Mouse (Mus musculus) testis, adult 2 months (tissue): ENCODE measurements at regions not wholly inside any gene's neighbourhood (a gene's known extent, or its start where the extent isn't known, plus 50 kb on each side); places are given as distances from the start of the nearest gene placed in this dataset.

Experiments used
- H3K27ac ChIP-seq: fragments of 200-500 bp; 2 replicates; pipeline ENCODE4 v1.5.1; 2012; ENCODE audit warnings: low read depth, low read length; ENCODE audit not compliant: control insufficient read depth, insufficient read depth
- H3K27me3 ChIP-seq: fragments of 200-500 bp; 2 replicates; pipeline ENCODE4 v1.6.1; 2012; ENCODE audit warnings: mild to moderate bottlenecking, low read length, moderate library complexity; ENCODE audit not compliant: control insufficient read depth, insufficient read depth
- H3K36me3 ChIP-seq: fragments of 200-500 bp; 2 replicates; pipeline ENCODE4 v1.6.1; 2012; ENCODE audit warnings: mild to moderate bottlenecking, low read length; ENCODE audit not compliant: control insufficient read depth, insufficient read depth
- H3K4me1 ChIP-seq: fragments of 200-500 bp; 2 replicates; pipeline ENCODE4 v1.6.1; 2012; ENCODE audit warnings: low read length; ENCODE audit not compliant: control insufficient read depth, insufficient read depth
- H3K4me3 ChIP-seq: fragments of 200-500 bp; 2 replicates; pipeline ENCODE4 v1.5.1; 2012; ENCODE audit warnings: low read depth, mild to moderate bottlenecking, low read length, moderate library complexity, mixed read lengths; ENCODE audit not compliant: control insufficient read depth
- CTCF ChIP-seq: fragments of 200-500 bp; IDR thresholded peaks from 2 replicates; pipeline ENCODE4 v1.5.1; 2012; ENCODE audit warnings: low read depth, mild to moderate bottlenecking, inconsistent platforms, low read length, moderate library complexity; ENCODE audit not compliant: control insufficient read depth, insufficient read depth, insufficient replicate concordance
- POLR2A ChIP-seq: fragments of 200-500 bp; IDR thresholded peaks from 2 replicates; pipeline ENCODE4 v1.6.1; 2012; ENCODE audit warnings: low read depth, mild to moderate bottlenecking, inconsistent platforms, low read length, moderate library complexity; ENCODE audit not compliant: control insufficient read depth

- no peak for TF ChIP-seq CTCF
- TF ChIP-seq POLR2A, result no peak
- Histone ChIP-seq H3K36me3 (no peaks in the 10 kb centered on the region), H3K27me3 (no peaks in the 10 kb centered on the region), H3K4me3 (no peak overlapping the region), H3K4me1 (peaks cover 18% of the 10 kb centered on the region), H3K27ac (no peak overlapping the region)
Observed at GRCm38 (mm10) chr5:148757715-148758114, 171.4 kb downstream of the Katnal1 start.

GRCm38 (mm10) chr5:148757236-148757635 is 171.9 kb downstream of the Katnal1 start:
- Histone ChIP-seq H3K4me1 (peaks cover 18% of the 10 kb centered on the region), H3K27me3 (no peaks in the 10 kb centered on the region), H3K4me3 (no peak overlapping the region), H3K27ac (no peak overlapping the region), H3K36me3 (no peaks in the 10 kb centered on the region)
- TF ChIP-seq POLR2A, result no peak
- no peak for TF ChIP-seq CTCF

GRCm38 (mm10) chr5:148756246-148756930 is 172.7 kb downstream of the Katnal1 start:
- H3K4me3 ChIP-seq, result peak overlapping the region; percentile 38
- H3K27ac ChIP-seq, result no peak overlapping the region
- peaks cover 21% of the 10 kb centered on the region for H3K4me1 ChIP-seq
- peak; percentile 74; the same call in 1 of the 2 replicates for TF ChIP-seq CTCF
- no peak for TF ChIP-seq POLR2A
- no peaks in the 10 kb centered on the region for H3K27me3 ChIP-seq
- H3K36me3 ChIP-seq, result no peaks in the 10 kb centered on the region

GRCm38 (mm10) chr5:148755807-148756206 is 173.3 kb downstream of the Katnal1 start:
- Histone ChIP-seq H3K4me3 (peak overlapping the region; percentile 38), H3K27me3 (no peaks in the 10 kb centered on the region), H3K4me1 (peaks cover 21% of the 10 kb centered on the region), H3K27ac (no peak overlapping the region), H3K36me3 (no peaks in the 10 kb centered on the region)
- TF ChIP-seq POLR2A (no peak), CTCF (no peak)

- peak; percentile 16; the same call in 1 of the 2 replicates for TF ChIP-seq POLR2A
- TF ChIP-seq CTCF, result no peak
- peak overlapping the region; percentile 57 for H3K4me3 ChIP-seq
- H3K4me1 ChIP-seq, result peaks cover 21% of the 10 kb centered on the region
- no peaks in the 10 kb centered on the region for H3K36me3 ChIP-seq
- H3K27ac ChIP-seq, result no peak overlapping the region
- H3K27me3 ChIP-seq, result no peaks in the 10 kb centered on the region
Observed at GRCm38 (mm10) chr5:148754896-148755295, 174.2 kb downstream of the Katnal1 start.

- H3K4me3 ChIP-seq, result peak overlapping the region; percentile 57
- no peak; the same call in 1 of the 2 replicates for TF ChIP-seq CTCF
- no peak for TF ChIP-seq POLR2A
- H3K36me3 ChIP-seq, result no peaks in the 10 kb centered on the region
- H3K4me1 ChIP-seq, result peaks cover 21% of the 10 kb centered on the region
- H3K27me3 ChIP-seq, result no peaks in the 10 kb centered on the region
- no peak overlapping the region for H3K27ac ChIP-seq
Observed at GRCm38 (mm10) chr5:148754363-148754762, 174.8 kb downstream of the Katnal1 start.

- TF ChIP-seq CTCF, result no peak
- no peak for TF ChIP-seq POLR2A
- Histone ChIP-seq H3K27ac (no peak overlapping the region), H3K36me3 (no peaks in the 10 kb centered on the region), H3K4me1 (peaks cover 24% of the 10 kb centered on the region), H3K4me3 (peak overlapping the region; percentile 58), H3K27me3 (no peaks in the 10 kb centered on the region)
Observed at GRCm38 (mm10) chr5:148753457-148753856, 175.7 kb downstream of the Katnal1 start.

GRCm38 (mm10) chr5:148751980-148752379 is 177.1 kb downstream of the Katnal1 start:
- Histone ChIP-seq H3K4me1 (peaks cover 32% of the 10 kb centered on the region), H3K4me3 (peak overlapping the region; percentile 25), H3K27me3 (no peaks in the 10 kb centered on the region), H3K27ac (no peak overlapping the region), H3K36me3 (no peaks in the 10 kb centered on the region)
- TF ChIP-seq POLR2A, result no peak
- TF ChIP-seq CTCF, result no peak
